Comparison of ENCODE assay signal across 21 mouse cellular contexts in genomic region chr3:56966008-56966407, GRCm38 (mm10).
A peak's percentile ranks its signal among the peaks of the same experiment; 100 is the strongest.
DNase-seq lines count a peak whose midpoint lies in the region; ATAC-seq lines count a peak whose summit lies in the region.
"Had no signal": no experiment of that assay in that cellular context is flagged by ENCODE, and none has a peak within 500 bp of the region (broad histone marks: within the 10 kb centered on the region; RNA-seq: fewer than 3 reads in every experiment).

No protein-coding gene starts in this region.

- intact Hi-C loops in left cerebral cortex, postnatal 10 days (cut with DNase I) = no loop called here

- no peak for DNase-seq in frontal cortex, postnatal 25 days (ENCODE audit: low spot score in 2 of 2)
- DNase-seq in left cerebral cortex, adult 11 months (ENCODE audit: low spot score) = peak; percentile 18
- no peak for DNase-seq in left cerebral cortex, postnatal 10 days (ENCODE audit: extremely low spot score in 1 of 2, low spot score in 2 of 2)
- peak; percentile 36 for DNase-seq in 3T3-L1 (ENCODE audit: low read depth, low spot score)
- no peak for DNase-seq in embryo, embryonic 9.5 days (ENCODE audit: extremely low spot score)
- DNase-seq: adrenal gland, postnatal 10 days; adrenal gland, postnatal 36 days; B cell, adult 2 months; cerebellum, adult 11 months; cerebellum, adult 2 months; cerebellum, adult 9-11 months; cerebellum, postnatal 25 days; gastrocnemius, adult 2 months; gastrocnemius, postnatal 14 days; heart, postnatal 36 days had no signal

- ATAC-seq in frontal cortex, adult (ENCODE audit: low TSS enrichment) = peak; percentile 51
- ATAC-seq: forebrain, embryonic 13.5 days; forebrain, embryonic 16.5 days; hindbrain, embryonic 16.5 days; intestine, embryonic 15.5 days; Patski had no signal

Comparison
In these comparisons a context has a peak if more than half of its experiments do, and no peak if none do; other contexts are left out.
1. DNase-seq: peak in left cerebral cortex, adult 11 months (single experiment) and 3T3-L1 (single experiment); none in frontal cortex, postnatal 25 days (0 of 2), left cerebral cortex, postnatal 10 days (0 of 2) and embryo, embryonic 9.5 days (single experiment).